Mouse (Mus musculus) heart, postnatal 0 days (tissue): ENCODE data around the gene Vmp1.

ENCODE experiments used
- CTCF ChIP-seq: IDR thresholded peaks from 2 replicates; pipeline ENCODE4 v1.5.1; 2016; ENCODE audit warnings: antibody characterized with exemption, control low read depth, low read depth
- EP300 ChIP-seq: IDR thresholded peaks from 2 replicates; pipeline ENCODE4 v1.6.1; 2016; ENCODE audit warnings: antibody characterized with exemption, low read depth

GRCm38 (mm10) chr11:86582543-86583260 is 100.9 kb downstream of the Vmp1 start:
- TF ChIP-seq EP300 (no peak), CTCF (no peak)
